Mouse (Mus musculus) kidney, adult 2 months (tissue): ENCODE data around the gene Gpr3.

ENCODE experiments used
- CTCF ChIP-seq: fragments of 200-500 bp; conservative IDR thresholded peaks from 2 replicates; pipeline ENCODE4 v1.5.1; 2011; ENCODE audit warnings: low read depth, mild to moderate bottlenecking, control low read depth, low read length, moderate library complexity, mixed read lengths; ENCODE audit not compliant: insufficient read depth, insufficient read length
- POLR2A ChIP-seq: fragments of 200-500 bp; IDR thresholded peaks from one replicate; pipeline ENCODE4 v1.6.1; 2011; ENCODE audit warnings: low read depth, low read length, control low read depth

GRCm38 (mm10) chr4:133242710-133243109, 30.4 kb upstream of the Gpr3 start:
- no peak for TF ChIP-seq POLR2A
- TF ChIP-seq CTCF, result no peak
